ENCODE assay signal across 8 mouse cellular contexts in the genomic region with DNA sequence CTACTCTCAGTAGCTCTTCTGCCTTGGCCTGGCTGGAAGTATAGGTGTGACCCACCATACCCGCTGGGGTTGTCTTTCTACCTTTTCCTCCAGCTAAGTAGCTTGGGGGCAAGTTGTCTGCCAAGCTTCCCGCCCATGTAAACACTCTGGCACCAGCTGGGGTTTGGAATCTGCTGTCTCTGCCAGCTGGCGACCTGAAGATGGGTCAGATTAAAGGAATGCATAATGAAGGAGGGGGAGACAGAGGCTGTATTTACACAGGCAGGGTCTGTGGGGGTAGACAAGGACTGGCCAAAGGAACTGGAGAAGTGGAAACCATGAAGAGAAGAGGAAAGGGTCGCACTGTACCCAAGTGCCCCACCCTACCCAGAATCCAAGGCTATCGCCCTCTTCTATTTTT. TPM values are rescaled to one million over a fixed set of nuclear protein-coding genes. Genes with fewer than 3 reads are reported as not detected.
DNase-seq lines count a peak whose midpoint lies in the region; ATAC-seq and TF ChIP-seq lines count a peak whose summit lies in the region.

No protein-coding gene starts in this region.

- peak overlapping the region; percentile 24 to 43; a peak in 3 of 4 replicates for H3K4me3 ChIP-seq in MEL (ENCODE audit: control insufficient read depth in 1 of 2, insufficient read depth in 1 of 2, low read depth in 2 of 2, low read length in 2 of 2)
- no peak overlapping the region for H3K4me3 ChIP-seq in embryonic fibroblast, embryonic 13.5 days (ENCODE audit: insufficient read depth, low read length)
- H3K4me3 ChIP-seq in lung, embryonic 16.5 days (ENCODE audit: low read length): no peak overlapping the region

- H3K27ac ChIP-seq in MEL (ENCODE audit: control insufficient read depth, low read depth, low read length): peak overlapping the region; percentile 88
- peak overlapping the region; percentile 41 for H3K27ac ChIP-seq in embryonic fibroblast, embryonic 13.5 days (ENCODE audit: insufficient read depth, low read length)
- peak overlapping the region; percentile 48 for H3K27ac ChIP-seq in lung, embryonic 16.5 days (ENCODE audit: low read length)

- H3K4me1 ChIP-seq in MEL (ENCODE audit: control insufficient read depth in 1 of 2, insufficient read depth in 2 of 2, low read length in 2 of 2): peaks cover 24 to 42% of the 10 kb centered on the region in 2 experiments
- peaks cover 16% of the 10 kb centered on the region for H3K4me1 ChIP-seq in embryonic fibroblast, embryonic 13.5 days (ENCODE audit: control insufficient read depth, insufficient read depth, low read length)
- H3K4me1 ChIP-seq in lung, embryonic 16.5 days (replicated peaks; ENCODE audit: control insufficient read depth, insufficient read depth, low read length): peaks cover 23% of the 10 kb centered on the region

- no peak for TF ChIP-seq EP300 in MEL (IDR thresholded peaks at IDR 0.05; ENCODE audit: low read depth in 1 of 2, low read length in 2 of 2)

- no peak for TF ChIP-seq POLR2A in MEL (IDR thresholded peaks at IDR 0.05; ENCODE audit: control insufficient read depth in 1 of 2, insufficient read depth in 1 of 2, low read depth in 1 of 2, low read length in 2 of 2, poor library complexity in 1 of 2)
- no peak for TF ChIP-seq POLR2A in embryonic fibroblast, embryonic 13.5 days (IDR thresholded peaks at IDR 0.05; ENCODE audit: low read depth, low read length)

- no peak overlapping the region for H3K4me2 ChIP-seq in lung, embryonic 16.5 days (ENCODE audit: low read depth, low read length)

- peaks cover 0 to 32% of the 10 kb centered on the region in 2 experiments; a peak in 2 of 4 replicates for H3K36me3 ChIP-seq in MEL (ENCODE audit: control insufficient read depth in 1 of 2, insufficient read depth in 2 of 2, low read length in 2 of 2)
- no peaks in the 10 kb centered on the region for H3K36me3 ChIP-seq in lung, embryonic 16.5 days (ENCODE audit: control insufficient read depth, insufficient read depth, low read length)

- H3K9me3 ChIP-seq in MEL (replicated peaks; ENCODE audit: insufficient read depth, low read length): no peaks in the 10 kb centered on the region
- H3K9me3 ChIP-seq in lung, embryonic 16.5 days (ENCODE audit: control insufficient read depth, low read length): no peaks in the 10 kb centered on the region

- ATAC-seq in lung, embryonic 16.5 days (ENCODE audit: low read depth): peak; percentile 48
- no peak for ATAC-seq in monocyte, adult 5-6 weeks (replicated peaks; ENCODE audit: insufficient number of reproducible peaks, low FRiP score, low TSS enrichment, poor library complexity, severe bottlenecking)

- no peaks in the 10 kb centered on the region for H3K79me2 ChIP-seq in MEL (ENCODE audit: control insufficient read depth, insufficient read depth, low read length, poor library complexity)

- DNase-seq in layer of hippocampus, postnatal 10 days (ENCODE audit: low spot score in 2 of 2): peak; percentile 33 to 44
- no peak for DNase-seq in layer of hippocampus, adult 11-12 months (ENCODE audit: low spot score)
- DNase-seq in MEL (ENCODE audit: low read depth, low spot score): no peak
- no peak for DNase-seq in adrenal gland, adult 2 months
- DNase-seq in adrenal gland, adult 8-10 months: no peak

- no peak for TF ChIP-seq RAD21 in MEL (IDR thresholded peaks at IDR 0.05; ENCODE audit: low read depth, low read length)

- WGBS in lung, embryonic 16.5 days: 29% methylated on average over 5 of the region's 5 CpGs

- no peaks in the 10 kb centered on the region for H3K27me3 ChIP-seq in MEL (ENCODE audit: control insufficient read depth in 1 of 2, insufficient read depth in 2 of 2, low read length in 2 of 2)
- no peaks in the 10 kb centered on the region for H3K27me3 ChIP-seq in lung, embryonic 16.5 days (ENCODE audit: control insufficient read depth, insufficient read depth, low read depth, low read length)

- TF ChIP-seq CTCF in MEL (IDR thresholded peaks at IDR 0.05 in 2 of 3, conservative IDR thresholded peaks at IDR 0.05 in 1 of 3; ENCODE audit: control insufficient read depth in 1 of 3, insufficient read depth in 1 of 3, low read depth in 2 of 3, low read length in 3 of 3, poor library complexity in 1 of 3, severe bottlenecking in 1 of 3): no peak
- no peak for TF ChIP-seq CTCF in embryonic fibroblast, embryonic 13.5 days (IDR thresholded peaks at IDR 0.05; ENCODE audit: borderline replicate concordance, insufficient read depth, low read length)

- peak overlapping the region; percentile 49 for H3K9ac ChIP-seq in MEL (ENCODE audit: control insufficient read depth, low read depth, low read length, poor library complexity, severe bottlenecking)
- 0 out of 2 replicates have a peak overlapping the region, but pooled peaks have one; percentile 21 for H3K9ac ChIP-seq in lung, embryonic 16.5 days (ENCODE audit: low read length)

TF ChIP-seq in MEL, 35 proteins besides CTCF, POLR2A, EP300 and RAD21:
- TF ChIP-seq GATA1 (IDR thresholded peaks at IDR 0.05; ENCODE audit: low read depth, low read length): no peak
- no peak for TF ChIP-seq TBP (IDR thresholded peaks at IDR 0.05; ENCODE audit: low read depth, low read length)
- TF ChIP-seq ETS1 (IDR thresholded peaks at IDR 0.05; ENCODE audit: low read depth, low read length): no peak
- TF ChIP-seq SIN3A (IDR thresholded peaks at IDR 0.05; ENCODE audit: low read length): no peak
- 0 out of 2 replicates have a peak, but pooled peaks have one; percentile 3 for TF ChIP-seq MAZ (IDR thresholded peaks at IDR 0.05; ENCODE audit: low read depth, low read length)
TF ChIP-seq in MEL: peak in this region for 1.

RNA-seq across cellular contexts. Expression of a gene that starts 26.4 kb away (rescaled TPM):
- 1 to 10 TPM; 2.4 to 2.8 TPM for total RNA-seq in layer of hippocampus, postnatal 10 days (2021)
- 0.54 and 0.95 TPM in 2 replicates for total RNA-seq in MEL (2012; rRNA removed)
- polyA plus RNA-seq in MEL (2012; ENCODE audit: insufficient read depth in 1 of 2, insufficient read length in 2 of 2, low read depth in 1 of 2, low replicate concordance in 2 of 2, missing spikeins in 1 of 2): 1 to 10 TPM in 1 of 2 experiments, not detected in 1; 2.9 TPM
- polyA plus RNA-seq in embryonic fibroblast, embryonic 13.5 days (2011; ENCODE audit: insufficient read length, low read depth, missing spikeins): 47.9 and 57.1 TPM in 2 replicates
- polyA plus RNA-seq in lung, embryonic 16.5 days (2015; fragmentation: Nextera tagmentation; extraction: Ambion mirVana): 7.8 and 8.6 TPM in 2 replicates
- 1 to 10 TPM; 4.0 to 5.4 TPM for total RNA-seq in adrenal gland, adult 2 months (2021)
- 2.0 and 2.2 TPM in 2 replicates for polyA plus RNA-seq in adrenal gland, adult 2 months (2012; rRNA removed)
- 1 to 10 TPM; 3.7 to 6.8 (median 5.8) TPM for total RNA-seq in adrenal gland, adult 8-10 months (2022)
- 1.1 to 4.7 TPM (median 2.1 TPM) in 3 replicates for total RNA-seq in monocyte, adult 5-6 weeks (2017)

Comparison
In these comparisons a context has a peak if more than half of its experiments do, and no peak if none do; other contexts are left out.
1. DNase-seq: peak in layer of hippocampus, postnatal 10 days (2 of 2); none in layer of hippocampus, adult 11-12 months (single experiment), MEL (single experiment), adrenal gland, adult 2 months (single experiment) and adrenal gland, adult 8-10 months (single experiment).
2. H3K4me3 ChIP-seq: peak in MEL (2 of 2); none in embryonic fibroblast, embryonic 13.5 days (single experiment) and lung, embryonic 16.5 days (single experiment).
3. Peak in every context shown above with its lines, with median percentiles within 50 percentile points of each other: H3K27ac ChIP-seq.